Mouse (Mus musculus): ENCODE measurements at regions not wholly inside any gene's neighbourhood (a gene's known extent, or its start where the extent isn't known, plus 50 kb on each side); places are given as distances from the start of the nearest gene placed in this dataset.

GRCm38 (mm10) chr1:101113266-101113849, 1340.8 kb downstream of the Cntnap5b start:
- DNase-seq: no peak

GRCm38 (mm10) chr1:101122091-101122825, 1349.7 kb downstream of the Cntnap5b start:
- DNase-seq: peak; percentile 11

GRCm38 (mm10) chr1:101127242-101127641, 1354.7 kb downstream of the Cntnap5b start:
- DNase-seq: no peak

- DNase-seq: no peak
Observed at GRCm38 (mm10) chr1:101166666-101167065, 1394.1 kb downstream of the Cntnap5b start.

Measured in cerebellum, adult 8-10 months (tissue).